Mouse (Mus musculus) myocyte (in vitro differentiated cells): ENCODE data around the gene Adam11.

Experiments used
- E2F4 ChIP-seq: IDR thresholded peaks from one replicate; pipeline ENCODE4 v1.6.1; 2011; ENCODE audit warnings: mild to moderate bottlenecking, control low read depth, moderate library complexity; ENCODE audit not compliant: insufficient read depth
- MAX ChIP-seq: IDR thresholded peaks from one replicate; pipeline ENCODE4 v1.6.1; 2011; ENCODE audit warnings: low read depth, mild to moderate bottlenecking, control low read depth
- MYOG ChIP-seq, 3 experiments: IDR thresholded peaks; one replicate each; pipeline ENCODE4 v1.6.1; 2011; ENCODE audit warnings: control low read depth in 2 of 3, low read depth in 2 of 3, mild to moderate bottlenecking in 2 of 3; ENCODE audit not compliant: insufficient read length in 2 of 3, control insufficient read depth in 1 of 3, insufficient read depth in 1 of 3
- POLR2A ChIP-seq: IDR thresholded peaks from one replicate; pipeline ENCODE4 v1.6.1; 2011; ENCODE audit warnings: low read depth, mild to moderate bottlenecking, control low read depth, moderate library complexity; ENCODE audit not compliant: insufficient read length
- REST ChIP-seq: IDR thresholded peaks from one replicate; pipeline ENCODE4 v1.6.1; 2011; ENCODE audit warnings: mild to moderate bottlenecking, control low read depth, moderate library complexity; ENCODE audit not compliant: insufficient read depth, insufficient read length
- SRF ChIP-seq: IDR thresholded peaks from one replicate; pipeline ENCODE4 v1.6.1; 2011; ENCODE audit warnings: low read depth; ENCODE audit not compliant: control insufficient read depth, insufficient read length
- USF1 ChIP-seq: IDR thresholded peaks from one replicate; pipeline ENCODE4 v1.6.1; 2011; ENCODE audit warnings: low read depth, mild to moderate bottlenecking, control low read depth, moderate library complexity

- no peak for TF ChIP-seq MYOG (IDR thresholded peaks at IDR 0.05; ENCODE audit: control insufficient read depth in 1 of 3, insufficient read depth in 1 of 3, insufficient read length in 2 of 3, low read depth in 2 of 3)
- no peak for TF ChIP-seq POLR2A
- TF ChIP-seq USF1 = no peak
- TF ChIP-seq MAX = no peak
- no peak for TF ChIP-seq REST
- no peak for TF ChIP-seq E2F4
- TF ChIP-seq SRF = no peak
Measured at GRCm38 (mm10) chr11:102742066-102742465, 19.2 kb upstream of the Adam11 start.
